Mouse (Mus musculus): ENCODE measurements around the gene Tmem136.

DNA sequence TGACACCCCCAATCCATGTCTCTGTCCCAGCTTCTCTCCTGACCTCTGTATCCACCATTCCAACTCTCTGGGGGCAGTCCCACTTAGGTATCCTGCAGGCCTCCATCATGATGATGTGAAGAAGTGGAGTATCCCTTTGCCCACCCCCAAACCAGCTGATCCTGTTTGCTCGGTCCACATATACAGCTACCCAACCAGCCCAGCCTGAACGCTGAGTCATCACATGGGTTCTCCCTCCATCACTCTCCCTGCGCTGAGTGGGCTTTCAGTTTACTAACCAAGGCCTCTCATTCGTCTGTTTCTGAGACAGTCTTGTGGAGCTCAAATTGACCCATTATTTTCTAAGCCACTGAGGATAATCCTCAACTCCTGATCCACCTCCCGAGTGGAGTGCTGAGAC is 15.6 kb upstream of the Tmem136 start:
- no peak for TF ChIP-seq CTCF (IDR thresholded peaks at IDR 0.05; ENCODE audit: low read depth, low read length)
- no peak for TF ChIP-seq POLR2A (IDR thresholded peaks at IDR 0.05; ENCODE audit: extremely low read depth, insufficient read depth, low read length)

Measured in liver, adult 2 months (tissue).